Mouse (Mus musculus) liver, adult 2 months (tissue): ENCODE results near the gene Tfap4.

Experiments
- CTCF ChIP-seq: fragments of 200-500 bp; IDR thresholded peaks from 2 replicates; pipeline ENCODE4 v1.5.1; 2011; ENCODE audit warnings: low read depth, low read length, control low read depth
- POLR2A ChIP-seq: fragments of 200-500 bp; IDR thresholded peaks from 2 replicates; pipeline ENCODE4 v1.6.1; 2011; ENCODE audit warnings: low read length, control low read depth; ENCODE audit not compliant: insufficient read depth; ENCODE audit errors: extremely low read depth

GRCm38 (mm10) chr16:4576873-4577272 lies 17.2 kb upstream of the Tfap4 start:
- TF ChIP-seq CTCF (no peak), POLR2A (no peak)
